Mouse (Mus musculus) embryonic facial prominence, embryonic 13.5 days (tissue): ENCODE results near the gene Oaz3. TPM values are rescaled to one million over a fixed set of nuclear protein-coding genes. Genes with fewer than 3 reads are reported as not detected.

ENCODE experiments used
- ATAC-seq: fragments of 200-750 bp; cut with Nextera tagmentation; 2 replicates; pipeline ENCODE4 v1.8.0; 2017; ENCODE audit warnings: low read depth; ENCODE audit not compliant: insufficient number of reproducible peaks, insufficient read depth, low FRiP score, low TSS enrichment
- H3K27ac ChIP-seq: fragments of 300-500 bp; sonication (generic); 2 replicates; pipeline ENCODE4 v1.5.1; 2015; ENCODE audit warnings: moderate library complexity, mild to moderate bottlenecking, inconsistent platforms
- H3K27me3 ChIP-seq: fragments of 300-500 bp; sonication (generic); 2 replicates; pipeline ENCODE4 v1.6.1; 2015; ENCODE audit warnings: mild to moderate bottlenecking, inconsistent platforms
- H3K36me3 ChIP-seq: fragments of 300-500 bp; sonication (generic); 2 replicates; pipeline ENCODE4 v1.6.1; 2015; ENCODE audit warnings: mild to moderate bottlenecking, inconsistent platforms
- H3K4me1 ChIP-seq: fragments of 300-500 bp; sonication (generic); 2 replicates; pipeline ENCODE4 v1.6.1; 2015; ENCODE audit warnings: inconsistent platforms
- H3K4me2 ChIP-seq: fragments of 300-500 bp; sonication (generic); 2 replicates; pipeline ENCODE4 v1.6.1; 2015; ENCODE audit warnings: moderate library complexity, mild to moderate bottlenecking, inconsistent platforms
- H3K4me3 ChIP-seq: fragments of 300-500 bp; sonication (generic); 2 replicates; pipeline ENCODE4 v1.5.1; 2015; ENCODE audit warnings: mild to moderate bottlenecking, inconsistent platforms
- H3K9ac ChIP-seq: fragments of 300-500 bp; sonication (generic); 2 replicates; pipeline ENCODE4 v1.6.1; 2015; ENCODE audit warnings: mild to moderate bottlenecking, inconsistent platforms
- H3K9me3 ChIP-seq: fragments of 300-500 bp; sonication (generic); 2 replicates; pipeline ENCODE4 v1.6.1; 2016; ENCODE audit warnings: inconsistent platforms
- WGBS: fragments of 180-500 bp; shearing (Covaris S2); methylation state at CpG from one replicate; pipeline ENCODE4 v1.1.7; 2015; ENCODE audit warnings: mixed read lengths; 5-methylcytosine and 5-hydroxymethylcytosine counted together
- polyA plus RNA-seq: library from polyadenylated mRNA; unstranded; fragments of >200 nt; fragmentation: Nextera tagmentation; extraction: Ambion mirVana; gene quantifications from 2 replicates; pipeline ENCODE4 v1.2.1, GENCODE M21; 2015

Gene Oaz3
- polyA plus RNA-seq, 1 experiment from 2014 or later: not detected

DNA sequence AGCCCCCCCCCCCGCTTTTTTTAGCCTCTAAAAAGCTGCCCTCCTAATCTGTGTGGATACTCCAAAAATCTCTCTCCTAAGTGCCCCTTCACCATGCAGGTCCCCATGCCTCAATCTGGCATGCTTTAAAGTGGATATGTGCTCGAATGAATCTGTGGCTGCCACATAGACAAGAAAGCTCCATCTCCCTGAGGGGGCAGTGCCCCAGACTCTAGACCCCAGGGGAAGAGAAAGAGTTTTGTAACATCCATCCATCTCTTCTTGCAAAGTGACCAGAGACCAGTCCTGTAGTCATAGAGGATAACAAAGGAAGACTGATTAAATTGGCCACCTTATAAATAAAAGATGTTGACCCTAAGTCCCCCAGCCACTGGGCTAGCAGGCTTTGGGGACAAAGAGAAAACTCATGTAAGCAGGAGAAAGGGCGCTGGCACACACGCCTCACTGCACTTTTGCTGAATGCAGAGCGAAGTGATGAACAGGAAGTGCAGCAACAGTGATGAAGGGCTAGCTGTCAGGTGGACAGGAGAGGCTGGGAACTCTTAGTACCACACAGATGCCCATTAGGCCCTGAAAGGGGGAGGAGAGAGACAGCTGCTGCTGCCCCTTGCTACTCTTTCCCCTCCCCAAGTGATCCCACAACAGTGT lies 43.9 kb downstream of the Oaz3 start:
- no peaks in the 10 kb centered on the region for H3K9me3 ChIP-seq
- H3K27ac ChIP-seq: no peak overlapping the region
- peak overlapping the region; percentile 63 for H3K4me2 ChIP-seq
- no peaks in the 10 kb centered on the region for H3K36me3 ChIP-seq
- peak overlapping the region; percentile 34; the same call in 1 of the 2 replicates for H3K4me3 ChIP-seq
- peaks cover 28% of the 10 kb centered on the region for H3K4me1 ChIP-seq
- 38% methylated on average over 5 of the region's 5 CpGs for WGBS
- H3K9ac ChIP-seq: no peak overlapping the region
- ATAC-seq: no peak
- peaks cover 87% of the 10 kb centered on the region for H3K27me3 ChIP-seq

GRCm38 (mm10) chr3:94398943-94399481 lies 44.7 kb downstream of the Oaz3 start:
- peak overlapping the region; percentile 34 for H3K4me3 ChIP-seq
- no peaks in the 10 kb centered on the region for H3K36me3 ChIP-seq
- no peak for ATAC-seq
- no peak overlapping the region for H3K27ac ChIP-seq
- H3K9me3 ChIP-seq: no peaks in the 10 kb centered on the region
- 3% methylated on average over 20 of the region's 20 CpGs for WGBS
- peaks cover 20% of the 10 kb centered on the region; the same call in 1 of the 2 replicates for H3K4me1 ChIP-seq
- H3K9ac ChIP-seq: peak overlapping the region; percentile 68
- peaks cover 84% of the 10 kb centered on the region for H3K27me3 ChIP-seq
- peak overlapping the region; percentile 63 for H3K4me2 ChIP-seq

- H3K4me3 ChIP-seq: peak within 1 kb of the TSS; percentile 34
- H3K9me3 ChIP-seq: no peaks in the 10 kb centered on the region
- peaks cover 78% of the 10 kb centered on the region for H3K27me3 ChIP-seq
- H3K4me1 ChIP-seq: peaks cover 13% of the 10 kb centered on the region; the same call in 1 of the 2 replicates
- no peaks in the 10 kb centered on the region for H3K36me3 ChIP-seq
- ATAC-seq: no peak
- WGBS: 68% methylated on average over 6 of the region's 6 CpGs
- H3K27ac ChIP-seq: no peak within 1 kb of the TSS
- H3K4me2 ChIP-seq: peak within 1 kb of the TSS; percentile 63
- H3K9ac ChIP-seq: peak within 1 kb of the TSS; percentile 68
Measured at GRCm38 (mm10) chr3:94398217-94398616, 45.5 kb downstream of the Oaz3 start, which contains the start of gene Lingo4. Gene Lingo4 (plus strand): TSS chr3:94398517.

GRCm38 (mm10) chr3:94396851-94397250 lies 46.9 kb downstream of the Oaz3 start:
- 77% methylated on average over 4 of the region's 4 CpGs for WGBS
- no peak overlapping the region for H3K9ac ChIP-seq
- no peak overlapping the region for H3K4me2 ChIP-seq
- no peak overlapping the region for H3K27ac ChIP-seq
- peaks cover 64% of the 10 kb centered on the region for H3K27me3 ChIP-seq
- H3K9me3 ChIP-seq: no peaks in the 10 kb centered on the region
- H3K4me1 ChIP-seq: peaks cover 11% of the 10 kb centered on the region; the same call in 1 of the 2 replicates
- ATAC-seq: no peak
- no peak overlapping the region for H3K4me3 ChIP-seq
- H3K36me3 ChIP-seq: no peaks in the 10 kb centered on the region

- H3K4me2 ChIP-seq: no peak overlapping the region
- no peaks in the 10 kb centered on the region for H3K9me3 ChIP-seq
- H3K9ac ChIP-seq: no peak overlapping the region
- H3K36me3 ChIP-seq: no peaks in the 10 kb centered on the region
- no peak for ATAC-seq
- no peak overlapping the region for H3K27ac ChIP-seq
- peaks cover 59% of the 10 kb centered on the region for H3K27me3 ChIP-seq
- 71% methylated on average over 1 of the region's 1 CpGs for WGBS
- no peak overlapping the region for H3K4me3 ChIP-seq
- H3K4me1 ChIP-seq: peaks cover 11% of the 10 kb centered on the region; the same call in 1 of the 2 replicates
Measured at GRCm38 (mm10) chr3:94396336-94396735, 47.4 kb downstream of the Oaz3 start.

GRCm38 (mm10) chr3:94393049-94393448 lies 50.7 kb downstream of the Oaz3 start:
- no peak for ATAC-seq
- no peaks in the 10 kb centered on the region for H3K9me3 ChIP-seq
- no peak overlapping the region for H3K27ac ChIP-seq
- peaks cover 26% of the 10 kb centered on the region for H3K27me3 ChIP-seq
- H3K36me3 ChIP-seq: no peaks in the 10 kb centered on the region
- no peak overlapping the region for H3K4me3 ChIP-seq
- no peak overlapping the region for H3K4me2 ChIP-seq
- H3K4me1 ChIP-seq: no peaks in the 10 kb centered on the region
- H3K9ac ChIP-seq: no peak overlapping the region
- WGBS: 63% methylated on average over 4 of the region's 4 CpGs

DNA sequence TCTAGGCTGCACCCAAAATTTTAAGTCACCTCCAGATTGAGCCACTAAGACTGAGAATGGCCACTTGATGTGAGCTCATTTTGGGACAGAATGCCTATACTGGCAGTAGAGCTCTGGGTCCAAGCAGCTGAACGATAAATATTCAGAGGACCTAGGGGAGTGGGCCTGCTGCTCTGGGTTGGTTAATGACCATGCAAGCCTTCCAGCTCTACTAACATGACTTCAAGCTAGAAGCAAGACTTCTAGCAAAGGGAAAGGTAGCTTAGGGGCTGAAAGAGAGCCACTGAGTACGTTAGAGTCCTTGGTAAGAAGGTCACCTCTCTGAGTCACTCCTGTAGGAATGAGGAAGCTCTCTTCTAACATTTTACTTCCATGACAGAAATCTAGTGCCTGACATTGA lies 51.6 kb downstream of the Oaz3 start:
- ATAC-seq: no peak
- peaks cover 17% of the 10 kb centered on the region for H3K27me3 ChIP-seq
- H3K4me1 ChIP-seq: no peaks in the 10 kb centered on the region
- H3K36me3 ChIP-seq: no peaks in the 10 kb centered on the region
- WGBS: 80% methylated on average over 2 of the region's 2 CpGs
- no peak overlapping the region for H3K4me2 ChIP-seq
- no peak overlapping the region for H3K27ac ChIP-seq
- no peak overlapping the region for H3K4me3 ChIP-seq
- H3K9me3 ChIP-seq: no peaks in the 10 kb centered on the region
- H3K9ac ChIP-seq: no peak overlapping the region

DNA sequence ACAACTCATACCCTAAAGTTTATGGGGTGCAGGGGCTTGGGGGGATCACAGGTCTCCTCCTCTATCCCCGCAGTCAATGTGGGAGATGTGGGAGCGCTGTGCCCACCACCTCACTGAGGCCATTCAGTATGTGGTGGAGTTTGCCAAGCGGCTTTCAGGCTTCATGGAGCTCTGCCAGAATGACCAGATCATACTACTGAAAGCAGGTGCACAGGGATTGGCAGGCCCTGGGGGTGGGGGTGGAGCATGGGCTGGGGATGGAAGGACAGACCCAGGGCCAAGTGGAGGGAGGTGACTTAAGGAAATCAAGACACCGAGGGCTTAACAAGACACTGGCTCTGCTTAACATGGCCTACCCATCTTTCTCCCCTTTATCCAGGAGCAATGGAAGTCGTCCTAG lies 52.7 kb downstream of the Oaz3 start:
- no peak overlapping the region for H3K9ac ChIP-seq
- ATAC-seq: no peak
- no peak overlapping the region for H3K4me2 ChIP-seq
- H3K36me3 ChIP-seq: no peaks in the 10 kb centered on the region
- H3K4me3 ChIP-seq: no peak overlapping the region
- H3K4me1 ChIP-seq: no peaks in the 10 kb centered on the region
- 74% methylated on average over 5 of the region's 5 CpGs for WGBS
- no peak overlapping the region for H3K27ac ChIP-seq
- H3K27me3 ChIP-seq: peaks cover 8% of the 10 kb centered on the region; the same call in 1 of the 2 replicates
- no peaks in the 10 kb centered on the region for H3K9me3 ChIP-seq

DNA sequence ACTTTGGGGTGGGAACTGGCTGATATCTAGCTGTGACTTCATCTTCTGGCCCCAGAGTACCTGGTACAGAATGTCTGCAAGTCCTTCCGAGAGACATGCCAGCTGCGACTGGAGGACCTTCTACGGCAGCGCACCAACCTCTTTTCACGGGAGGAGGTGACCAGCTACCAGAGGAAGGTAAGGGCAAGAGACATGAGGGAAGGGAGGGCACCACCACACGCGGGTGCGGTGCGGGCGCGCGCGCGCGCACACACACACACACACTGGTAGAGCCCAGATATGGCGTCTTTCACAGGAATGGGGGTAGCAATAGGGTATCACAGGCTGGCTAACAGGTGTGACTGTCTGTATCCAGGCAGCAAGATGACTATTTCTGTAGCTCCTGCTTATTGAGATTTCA lies 54.3 kb downstream of the Oaz3 start:
- 97% methylated on average over 16 of the region's 16 CpGs for WGBS
- no peak for ATAC-seq

GRCm38 (mm10) chr3:94388047-94388446 lies 55.7 kb downstream of the Oaz3 start:
- no peak for ATAC-seq
- H3K4me1 ChIP-seq: no peaks in the 10 kb centered on the region
- no peak overlapping the region for H3K27ac ChIP-seq
- 81% methylated on average over 5 of the region's 5 CpGs for WGBS
- no peak overlapping the region for H3K9ac ChIP-seq
- H3K4me2 ChIP-seq: no peak overlapping the region
- H3K27me3 ChIP-seq: no peaks in the 10 kb centered on the region
- H3K4me3 ChIP-seq: no peak overlapping the region
- H3K9me3 ChIP-seq: no peaks in the 10 kb centered on the region
- no peaks in the 10 kb centered on the region for H3K36me3 ChIP-seq

More for the DNA sequence above, 54.3 kb downstream of the Oaz3 start:
- H3K4me1 ChIP-seq: no peaks in the 10 kb centered on the region
- H3K27ac ChIP-seq: no peak overlapping the region
- H3K36me3 ChIP-seq: no peaks in the 10 kb centered on the region
- no peak overlapping the region for H3K4me3 ChIP-seq
- H3K9ac ChIP-seq: no peak overlapping the region
- no peaks in the 10 kb centered on the region for H3K27me3 ChIP-seq
- no peak overlapping the region for H3K4me2 ChIP-seq
- no peaks in the 10 kb centered on the region for H3K9me3 ChIP-seq

GRCm38 (mm10) chr3:94387391-94387790 lies 56.3 kb downstream of the Oaz3 start:
- H3K27ac ChIP-seq: no peak overlapping the region
- H3K4me1 ChIP-seq: no peaks in the 10 kb centered on the region
- 89% methylated on average over 10 of the region's 10 CpGs for WGBS
- H3K9ac ChIP-seq: no peak overlapping the region
- H3K27me3 ChIP-seq: no peaks in the 10 kb centered on the region
- no peaks in the 10 kb centered on the region for H3K9me3 ChIP-seq
- ATAC-seq: no peak
- H3K4me3 ChIP-seq: no peak overlapping the region
- no peak overlapping the region for H3K4me2 ChIP-seq
- no peaks in the 10 kb centered on the region for H3K36me3 ChIP-seq

DNA sequence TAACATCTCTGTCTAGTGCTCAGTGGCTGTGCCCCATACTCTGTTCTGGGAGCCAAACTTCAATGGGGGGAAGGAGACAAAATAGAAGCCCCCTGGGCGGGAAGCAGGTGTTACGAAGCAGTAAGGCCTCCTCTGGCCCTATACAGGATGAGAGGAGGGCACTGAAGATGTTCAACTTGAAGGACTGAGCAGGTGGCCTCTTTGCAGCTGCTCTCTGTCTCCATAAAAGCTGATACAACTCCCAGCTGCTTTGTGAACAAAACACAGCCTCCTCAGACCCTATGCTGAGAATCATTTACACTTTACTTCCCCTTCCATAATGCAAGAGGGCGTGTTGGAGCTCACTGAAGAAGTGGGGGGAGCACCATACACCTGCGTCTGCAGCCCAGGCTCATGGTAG lies 57.0 kb downstream of the Oaz3 start:
- ATAC-seq: no peak
- WGBS: 63% methylated on average over 4 of the region's 4 CpGs

More for the DNA sequence above, 57.0 kb downstream of the Oaz3 start:
- H3K4me2 ChIP-seq: no peak overlapping the region
- no peaks in the 10 kb centered on the region for H3K27me3 ChIP-seq
- H3K27ac ChIP-seq: no peak overlapping the region
- H3K4me3 ChIP-seq: no peak overlapping the region
- H3K9ac ChIP-seq: no peak overlapping the region
- H3K4me1 ChIP-seq: no peaks in the 10 kb centered on the region
- no peaks in the 10 kb centered on the region for H3K9me3 ChIP-seq
- no peaks in the 10 kb centered on the region for H3K36me3 ChIP-seq
